Mouse (Mus musculus) heart, embryonic 11.5 days (tissue): ENCODE measurements around the gene Gm10130. TPM values are rescaled to one million over a fixed set of nuclear protein-coding genes. Genes with fewer than 3 reads are reported as not detected.
"Not testable (repeated sequence)": the region's sequence is repeated elsewhere in the genome, so short reads cannot be mapped to it uniquely, and the experiment has no call there.

ENCODE experiments used
- ATAC-seq: fragments of 200-750 bp; cut with Nextera tagmentation; replicated peaks from 2 replicates; pipeline ENCODE4 v1.8.0; 2017; ENCODE audit warnings: moderate library complexity; ENCODE audit not compliant: insufficient number of reproducible peaks, low FRiP score, low TSS enrichment
- H3K27ac ChIP-seq: fragments of 300-500 bp; sonication (generic); 2 replicates; pipeline ENCODE4 v1.5.1; 2014; ENCODE audit warnings: mild to moderate bottlenecking, low read depth, low read length
- H3K27me3 ChIP-seq: fragments of 300-500 bp; sonication (generic); 2 replicates; pipeline ENCODE4 v1.6.1; 2014; ENCODE audit warnings: mild to moderate bottlenecking, low read length, mixed read lengths; ENCODE audit not compliant: control insufficient read depth, insufficient read depth
- H3K36me3 ChIP-seq: fragments of 300-500 bp; sonication (generic); 2 replicates; pipeline ENCODE4 v1.6.1; 2014; ENCODE audit warnings: mild to moderate bottlenecking, low read length, moderate library complexity, mixed read lengths; ENCODE audit not compliant: control insufficient read depth, insufficient read depth
- H3K4me1 ChIP-seq: fragments of 300-500 bp; sonication (generic); 2 replicates; pipeline ENCODE4 v1.6.1; 2014; ENCODE audit warnings: low read length; ENCODE audit not compliant: control insufficient read depth, insufficient read depth
- H3K4me2 ChIP-seq: fragments of 300-500 bp; sonication (generic); 2 replicates; pipeline ENCODE4 v1.6.1; 2014; ENCODE audit warnings: mild to moderate bottlenecking, moderate library complexity
- H3K4me3 ChIP-seq: fragments of 300-500 bp; sonication (generic); 2 replicates; pipeline ENCODE4 v1.5.1; 2014; ENCODE audit warnings: low read depth, low read length
- H3K9ac ChIP-seq: fragments of 300-500 bp; sonication (generic); 2 replicates; pipeline ENCODE4 v1.6.1; 2014; ENCODE audit warnings: mild to moderate bottlenecking, low read depth, low read length, moderate library complexity
- H3K9me3 ChIP-seq: fragments of 300-500 bp; sonication (generic); replicated peaks from 2 replicates; pipeline ENCODE4 v1.6.1; 2016; ENCODE audit warnings: low read length; ENCODE audit not compliant: control insufficient read depth
- WGBS: fragments of 180-500 bp; shearing (Covaris S2); extraction: QIAGEN DNeasy Blood & Tissue Kit; methylation state at CpG from one replicate; pipeline ENCODE4 v1.1.7; 2014; ENCODE audit not compliant: insufficient replicate concordance; 5-methylcytosine and 5-hydroxymethylcytosine counted together
- polyA plus RNA-seq: library from polyadenylated mRNA; unstranded; fragments of >200 nt; fragmentation: Nextera tagmentation; extraction: Ambion mirVana; gene quantifications from 2 replicates; pipeline ENCODE4 v1.2.1, GENCODE M21; 2014

Gene Gm10130
- polyA plus RNA-seq, result 2.3 and 2.8 TPM in 2 replicates

DNA sequence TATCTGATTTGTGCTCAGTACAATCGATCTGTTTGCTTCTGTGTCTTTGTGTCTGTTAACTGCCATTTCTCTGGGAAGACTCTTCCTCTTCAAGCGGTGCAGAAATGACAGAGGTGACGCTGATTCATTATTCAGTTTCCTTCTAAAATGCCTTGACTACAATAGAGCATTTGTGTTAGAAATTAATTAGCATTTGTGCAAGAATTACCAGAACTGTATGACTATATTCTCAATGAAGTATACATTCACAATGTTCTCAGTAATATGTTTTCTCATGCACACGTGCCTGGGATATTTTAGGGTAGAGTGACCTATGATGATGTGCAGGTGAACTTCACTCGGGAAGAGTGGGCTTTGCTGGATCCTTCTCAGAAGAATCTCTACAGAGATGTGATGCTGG lies at the start of gene Gm10130:
TSS of gene Gm10130 (plus strand) at position 301 of the 400 bp plus-strand sequence.
- Histone ChIP-seq H3K36me3 (peaks cover 14% of the 10 kb centered on the region), H3K27me3 (no peaks in the 10 kb centered on the region), H3K9me3 (peaks cover 9% of the 10 kb centered on the region; the same call in 1 of the 2 replicates), H3K4me2 (no peak within 1 kb of the TSS), H3K27ac (no peak within 1 kb of the TSS), H3K9ac (no peak within 1 kb of the TSS), H3K4me1 (no peaks in the 10 kb centered on the region), H3K4me3 (no peak within 1 kb of the TSS)
- WGBS, result 92% methylated on average over 5 of the region's 5 CpGs
- no peak for ATAC-seq

DNA sequence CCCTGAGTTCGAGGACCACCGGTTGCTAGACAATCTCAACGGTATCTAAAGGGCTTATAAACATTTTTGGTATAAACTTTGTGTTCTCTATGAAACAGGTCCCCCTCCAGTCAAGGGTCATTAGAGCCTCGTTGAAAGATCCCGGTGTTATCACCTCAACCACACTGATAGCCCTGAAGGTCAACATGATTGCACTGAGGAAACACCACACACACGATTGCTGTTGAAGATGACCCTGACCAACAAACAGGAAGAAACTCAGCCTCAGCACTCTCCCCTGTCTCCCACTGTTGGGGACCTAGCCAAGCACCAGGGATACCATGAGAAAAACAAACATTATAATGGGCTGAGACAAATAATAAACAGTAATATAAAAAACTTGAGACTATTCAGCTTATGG lies 29.8 kb upstream of the Gm10130 start:
- no peaks in the 10 kb centered on the region for H3K4me1 ChIP-seq
- no peak overlapping the region for H3K4me2 ChIP-seq
- no peak overlapping the region for H3K27ac ChIP-seq
- WGBS, result 70% methylated on average over 6 of the region's 6 CpGs
- no peaks in the 10 kb centered on the region for H3K9me3 ChIP-seq
- no peak overlapping the region for H3K9ac ChIP-seq
- H3K27me3 ChIP-seq, result no peaks in the 10 kb centered on the region
- no peak overlapping the region for H3K4me3 ChIP-seq
- H3K36me3 ChIP-seq, result no peaks in the 10 kb centered on the region
- no peak for ATAC-seq

DNA sequence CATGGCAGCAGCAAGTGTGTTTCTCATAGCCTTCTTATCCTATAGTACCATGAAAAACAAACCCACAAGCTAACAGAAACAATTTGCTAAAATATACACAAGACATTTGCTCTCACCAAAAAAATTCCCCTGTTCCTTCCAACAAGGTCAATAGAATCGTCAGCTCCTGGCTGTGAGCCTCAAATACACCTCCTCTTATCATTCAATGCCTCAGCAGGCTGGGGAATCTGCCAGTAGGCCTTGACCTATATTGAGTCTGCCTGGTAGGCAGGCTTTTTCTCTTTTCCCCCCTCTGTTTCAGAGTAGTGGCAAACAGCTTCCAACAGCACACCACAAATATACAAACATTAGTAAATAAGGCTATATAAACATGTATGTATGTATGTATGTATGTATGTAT lies 24.4 kb upstream of the Gm10130 start:
- Histone ChIP-seq H3K9ac (no peak overlapping the region), H3K4me2 (no peak overlapping the region), H3K4me1 (no peaks in the 10 kb centered on the region), H3K27me3 (no peaks in the 10 kb centered on the region), H3K4me3 (no peak overlapping the region), H3K36me3 (no peaks in the 10 kb centered on the region), H3K9me3 (peaks cover 4% of the 10 kb centered on the region), H3K27ac (no peak overlapping the region)
- WGBS, result 45% methylated on average over 1 of the region's 1 CpGs
- no peak for ATAC-seq

DNA sequence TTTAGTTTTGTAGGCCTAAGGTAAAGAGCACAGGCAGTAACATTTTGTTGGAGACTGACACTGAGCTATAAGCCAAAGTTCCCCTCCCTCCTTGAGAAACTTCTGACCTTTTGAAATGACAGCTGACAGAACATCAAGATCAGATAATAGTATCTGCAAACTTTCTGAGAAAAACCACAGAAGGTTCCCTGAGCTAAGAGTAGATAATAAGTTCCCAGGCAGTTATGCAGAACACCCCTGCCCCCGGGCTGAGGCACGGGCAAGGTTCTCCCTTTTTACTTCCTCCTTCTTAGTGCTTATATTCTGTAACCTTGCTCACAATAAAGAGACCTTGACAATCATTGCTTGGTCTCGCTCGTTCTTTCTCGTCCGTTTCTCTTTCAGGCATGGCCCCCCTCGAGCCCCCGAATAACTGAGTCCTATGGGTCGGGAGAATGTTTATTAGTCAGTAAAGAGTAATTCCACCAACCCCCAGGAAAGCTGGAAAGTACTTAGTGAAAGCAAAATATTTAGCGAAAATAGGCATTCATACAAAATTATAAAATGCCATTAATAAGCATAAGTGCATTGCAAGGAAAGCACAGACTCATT lies 16.2 kb upstream of the Gm10130 start:
- no peaks in the 10 kb centered on the region; the same call in 1 of the 2 replicates for H3K9me3 ChIP-seq
- no peaks in the 10 kb centered on the region for H3K27me3 ChIP-seq
- ATAC-seq, result no peak
- WGBS, result 76% methylated on average over 10 of the region's 10 CpGs
- no peak overlapping the region for H3K4me2 ChIP-seq
- H3K9ac ChIP-seq, result no peak overlapping the region
- H3K4me1 ChIP-seq, result no peaks in the 10 kb centered on the region
- H3K4me3 ChIP-seq, result no peak overlapping the region
- H3K36me3 ChIP-seq, result no peaks in the 10 kb centered on the region
- H3K27ac ChIP-seq, result no peak overlapping the region

DNA sequence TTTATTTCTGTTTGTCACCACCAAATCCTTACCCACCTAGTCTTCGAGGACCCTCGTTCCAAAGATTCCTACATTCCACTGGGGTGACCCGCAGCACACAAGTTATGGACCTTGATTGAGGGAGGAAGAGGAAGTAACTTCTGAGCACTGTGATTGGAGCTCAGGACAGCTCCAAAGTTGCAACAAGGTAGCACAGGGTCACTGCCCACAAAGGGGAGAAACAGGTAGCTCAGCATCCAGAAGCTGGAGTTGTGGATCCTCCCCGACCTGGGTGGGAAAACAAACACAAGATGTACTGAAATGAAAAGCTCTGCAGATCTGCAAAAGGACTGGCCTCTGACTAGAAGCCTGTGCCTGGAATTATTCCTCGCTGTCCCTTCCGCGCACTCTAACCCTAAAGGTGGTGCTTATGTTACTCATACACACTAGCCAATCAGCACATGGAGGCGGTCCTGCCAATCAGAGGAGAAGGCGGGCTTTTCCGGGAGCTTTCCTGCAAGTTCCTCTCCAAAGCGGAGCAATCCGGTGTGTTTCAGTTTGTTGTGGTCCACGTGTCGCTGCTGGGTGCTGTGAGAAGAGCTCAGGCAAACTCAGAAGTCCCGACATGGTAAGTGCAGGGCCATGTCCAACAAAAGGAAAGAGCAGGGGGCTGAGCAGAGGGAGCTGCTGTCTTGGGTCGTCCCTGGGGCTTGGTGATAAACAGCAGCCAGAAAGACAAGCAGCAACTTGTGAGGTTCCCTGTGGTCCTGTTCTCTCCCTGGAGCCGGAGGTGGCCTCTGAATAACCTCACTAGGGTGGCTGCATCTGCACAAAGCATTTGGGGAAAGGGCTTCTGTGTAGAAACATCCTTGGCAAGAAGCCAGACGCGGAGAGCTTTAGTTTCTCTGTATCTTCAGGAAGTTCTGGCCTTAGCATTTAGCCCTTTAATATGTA lies 12.3 kb upstream of the Gm10130 start:
- peak; percentile 99 for ATAC-seq
- peak overlapping the region; percentile 78 for H3K9ac ChIP-seq
- 14% methylated on average over 19 of the region's 19 CpGs for WGBS
- H3K27me3 ChIP-seq, H3K9me3 ChIP-seq, H3K4me1 ChIP-seq, H3K36me3 ChIP-seq: not testable (repeated sequence)
- H3K27ac ChIP-seq, result peak overlapping the region; percentile 41; the same call in 1 of the 2 replicates
- peak overlapping the region; percentile 59 for H3K4me3 ChIP-seq
- H3K4me2 ChIP-seq, result peak overlapping the region; percentile 72

DNA sequence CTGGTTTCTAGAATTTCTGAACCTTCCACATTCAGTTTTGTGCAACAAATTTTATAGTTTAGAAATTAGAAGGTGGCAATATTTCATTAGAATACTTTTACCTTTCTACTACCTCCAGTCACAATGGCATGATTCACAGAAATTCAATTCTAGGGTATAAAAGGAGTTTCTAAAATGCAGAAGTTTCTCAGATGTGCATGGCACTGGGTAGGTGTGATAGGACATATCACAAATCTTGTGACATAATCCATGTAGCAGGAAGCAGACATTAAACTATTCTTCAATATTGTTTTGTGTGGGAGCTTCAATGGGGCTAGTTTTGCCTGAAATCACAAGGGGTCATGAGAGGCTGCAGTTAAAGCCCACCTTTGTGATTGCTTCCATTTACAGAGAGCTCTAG lies 7.4 kb upstream of the Gm10130 start:
- H3K27ac ChIP-seq, result no peak overlapping the region
- ATAC-seq, result no peak
- H3K4me3 ChIP-seq, result no peak overlapping the region
- no peaks in the 10 kb centered on the region for H3K27me3 ChIP-seq
- no peaks in the 10 kb centered on the region for H3K4me1 ChIP-seq
- peaks cover 7% of the 10 kb centered on the region; the same call in 1 of the 2 replicates for H3K9me3 ChIP-seq
- no peak overlapping the region for H3K9ac ChIP-seq
- H3K4me2 ChIP-seq, result no peak overlapping the region
- H3K36me3 ChIP-seq, result peaks cover 10% of the 10 kb centered on the region

DNA sequence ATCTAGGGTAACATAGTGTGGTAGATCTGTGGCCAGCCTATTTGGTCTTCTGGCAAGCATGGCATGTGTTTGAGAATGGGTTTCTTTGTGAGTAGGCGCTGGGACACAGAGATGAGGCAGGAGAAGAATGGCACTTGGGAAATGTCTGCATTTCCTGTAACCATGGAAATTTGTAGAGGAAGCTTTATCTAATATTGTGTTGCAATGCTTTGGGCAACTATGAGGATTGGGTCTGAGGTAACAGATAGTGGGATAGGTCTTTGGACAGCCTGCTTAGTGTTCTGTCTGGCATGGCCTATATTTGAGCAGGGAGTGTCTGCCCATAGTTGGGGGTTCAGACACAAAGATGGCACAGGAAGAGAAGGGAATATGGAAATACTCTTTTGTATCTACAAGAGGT lies 4.5 kb upstream of the Gm10130 start:
- Histone ChIP-seq H3K27ac (no peak overlapping the region), H3K4me2 (no peak overlapping the region), H3K27me3 (no peaks in the 10 kb centered on the region), H3K4me1 (no peaks in the 10 kb centered on the region), H3K4me3 (no peak overlapping the region), H3K9ac (no peak overlapping the region), H3K9me3 (peaks cover 9% of the 10 kb centered on the region; the same call in 1 of the 2 replicates), H3K36me3 (peaks cover 10% of the 10 kb centered on the region)
- ATAC-seq, result no peak
- 87% methylated on average over 1 of the region's 1 CpGs for WGBS

DNA sequence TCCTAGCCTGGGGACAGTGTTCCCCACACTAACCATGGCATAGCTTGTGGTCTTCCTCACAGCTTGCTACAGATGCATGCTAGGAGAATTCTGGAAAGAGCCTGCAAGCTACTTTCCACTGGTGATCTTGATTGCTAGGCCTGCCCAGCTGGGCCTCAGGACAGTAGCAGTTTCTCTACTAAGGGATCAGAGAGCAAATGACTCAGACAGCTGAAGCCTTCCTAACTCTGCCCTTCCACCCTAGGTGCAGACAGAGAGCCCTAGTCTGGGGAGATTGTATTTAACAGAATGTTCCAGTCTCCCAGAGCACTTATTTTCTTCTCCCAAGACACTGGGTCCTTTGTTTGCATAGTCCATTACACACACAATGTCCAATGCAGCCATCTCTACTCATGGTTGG lies 33.6 kb downstream of the Gm10130 start:
- H3K9ac ChIP-seq, ATAC-seq, H3K27me3 ChIP-seq, H3K36me3 ChIP-seq, H3K9me3 ChIP-seq, H3K4me3 ChIP-seq, H3K27ac ChIP-seq, H3K4me1 ChIP-seq, H3K4me2 ChIP-seq: not testable (repeated sequence)
